ENCODE assay signal across 8 mouse cellular contexts in genomic region chr6:88731211-88731751, GRCm38 (mm10). TPM values are rescaled to one million over a fixed set of nuclear protein-coding genes. Genes with fewer than 3 reads are reported as not detected.
DNase-seq lines count a peak whose midpoint lies in the region; ATAC-seq and TF ChIP-seq lines count a peak whose summit lies in the region.

No protein-coding gene starts in this region.

- no peak overlapping the region; the same call in 1 of the 2 replicates for H3K27ac ChIP-seq in kidney, embryonic 15.5 days
- peak overlapping the region; percentile 11; the same call in 1 of the 2 replicates for H3K27ac ChIP-seq in spleen, adult 2 months (ENCODE audit: insufficient read depth, low read length)
- H3K27ac ChIP-seq in hindbrain, embryonic 12.5 days: no peak overlapping the region
- no peak overlapping the region for H3K27ac ChIP-seq in midbrain, postnatal 0 days (ENCODE audit: low read depth, low read length)

- H3K4me2 ChIP-seq in kidney, embryonic 15.5 days: no peak overlapping the region
- no peak overlapping the region for H3K4me2 ChIP-seq in hindbrain, embryonic 12.5 days (replicated peaks)
- H3K4me2 ChIP-seq in midbrain, postnatal 0 days (ENCODE audit: low read depth, low read length, poor library complexity, severe bottlenecking): no peak overlapping the region

- H3K36me3 ChIP-seq in kidney, embryonic 15.5 days: no peaks in the 10 kb centered on the region
- H3K36me3 ChIP-seq in spleen, adult 2 months (ENCODE audit: control insufficient read depth, insufficient read depth, low read length): no peaks in the 10 kb centered on the region
- no peaks in the 10 kb centered on the region for H3K36me3 ChIP-seq in hindbrain, embryonic 12.5 days
- no peaks in the 10 kb centered on the region for H3K36me3 ChIP-seq in midbrain, postnatal 0 days (ENCODE audit: insufficient read depth, low read length)

- H3K27me3 ChIP-seq in kidney, embryonic 15.5 days: 0 out of 2 replicates have a peak, but pooled peaks cover 3% of the 10 kb centered on the region
- no peaks in the 10 kb centered on the region for H3K27me3 ChIP-seq in spleen, adult 2 months (ENCODE audit: control insufficient read depth, insufficient read depth, low read length)
- peaks cover 8% of the 10 kb centered on the region for H3K27me3 ChIP-seq in hindbrain, embryonic 12.5 days
- no peaks in the 10 kb centered on the region for H3K27me3 ChIP-seq in midbrain, postnatal 0 days (ENCODE audit: insufficient read depth, low read length)

- peak; percentile 65; the same call in 1 of the 2 replicates for ATAC-seq in kidney, embryonic 15.5 days (replicated peaks; ENCODE audit: low FRiP score)
- ATAC-seq in hindbrain, embryonic 12.5 days (ENCODE audit: low FRiP score): no peak
- no peak for ATAC-seq in midbrain, postnatal 0 days (ENCODE audit: low FRiP score)

- peaks cover 45% of the 10 kb centered on the region for H3K4me1 ChIP-seq in kidney, embryonic 15.5 days
- peaks cover 13% of the 10 kb centered on the region; the same call in 1 of the 2 replicates for H3K4me1 ChIP-seq in spleen, adult 2 months (ENCODE audit: control insufficient read depth, insufficient read depth, insufficient read length)
- H3K4me1 ChIP-seq in hindbrain, embryonic 12.5 days: peaks cover 14% of the 10 kb centered on the region; the same call in 1 of the 2 replicates
- peaks cover 8% of the 10 kb centered on the region for H3K4me1 ChIP-seq in midbrain, postnatal 0 days (ENCODE audit: insufficient read depth, low read length)

- no peak for TF ChIP-seq CTCF in spleen, adult 2 months (IDR thresholded peaks at IDR 0.05; ENCODE audit: extremely low read depth, insufficient read depth, insufficient read length, insufficient replicate concordance)
- TF ChIP-seq CTCF in midbrain, postnatal 0 days (IDR thresholded peaks at IDR 0.05): no peak

- no peak for DNase-seq in kidney, postnatal 36 days
- peak; percentile 84 for DNase-seq in c-Kit-positive CD71-positive TER-119-positive erythroid progenitor cells, embryonic 14.5 days (ENCODE audit: low spot score)
- peak; percentile 92 for DNase-seq in liver
- peak in 1 of 2 experiments; percentile 33 for DNase-seq in spleen, adult 2 months (ENCODE audit: low read depth in 1 of 2, low spot score in 2 of 2)
- DNase-seq in midbrain, postnatal 0 days (ENCODE audit: low spot score): no peak
- DNase-seq in adrenal gland, postnatal 10 days: no peak

- H3K4me3 ChIP-seq in kidney, embryonic 15.5 days (replicated peaks): no peak overlapping the region
- no peak overlapping the region for H3K4me3 ChIP-seq in spleen, adult 2 months (ENCODE audit: extremely low read depth, insufficient read depth, insufficient read length)
- H3K4me3 ChIP-seq in hindbrain, embryonic 12.5 days: no peak overlapping the region
- no peak overlapping the region for H3K4me3 ChIP-seq in midbrain, postnatal 0 days (ENCODE audit: low read depth, low read length)

- H3K9ac ChIP-seq in kidney, embryonic 15.5 days: no peak overlapping the region
- no peak overlapping the region for H3K9ac ChIP-seq in hindbrain, embryonic 12.5 days
- no peak overlapping the region for H3K9ac ChIP-seq in midbrain, postnatal 0 days (replicated peaks; ENCODE audit: low read length, poor library complexity, severe bottlenecking)

- WGBS in kidney, embryonic 15.5 days: 87% methylated on average over 11 of the region's 11 CpGs
- 36% methylated on average over 11 of the region's 11 CpGs for WGBS in spleen, adult 2 months
- WGBS in hindbrain, embryonic 12.5 days: 91% methylated on average over 11 of the region's 11 CpGs
- 84% methylated on average over 11 of the region's 11 CpGs for WGBS in midbrain, postnatal 0 days

- no peak for TF ChIP-seq POLR2A in spleen, adult 2 months (IDR thresholded peaks at IDR 0.05; ENCODE audit: low read depth, low read length)

- H3K9me3 ChIP-seq in kidney, embryonic 15.5 days (replicated peaks): no peaks in the 10 kb centered on the region
- no peaks in the 10 kb centered on the region for H3K9me3 ChIP-seq in hindbrain, embryonic 12.5 days (replicated peaks)
- no peaks in the 10 kb centered on the region for H3K9me3 ChIP-seq in midbrain, postnatal 0 days (ENCODE audit: low read length)

RNA-seq across cellular contexts. Expression of gene Mgll, which starts 7.1 kb away (rescaled TPM):
- polyA plus RNA-seq in kidney, embryonic 15.5 days (2015; fragmentation: Nextera tagmentation; extraction: Ambion mirVana): 38.6 and 39.0 TPM in 2 replicates
- polyA plus RNA-seq in spleen, adult 2 months (2012; rRNA removed): 43.1 and 44.9 TPM in 2 replicates
- 6.5 and 9.7 TPM in 2 replicates for polyA plus RNA-seq in hindbrain, embryonic 12.5 days (2016; fragmentation: Nextera tagmentation; extraction: Ambion mirVana)
- 48.7 and 50.6 TPM in 2 replicates for total RNA-seq in midbrain, postnatal 0 days (2014; rRNA removed)
- polyA plus RNA-seq in midbrain, postnatal 0 days (2015; fragmentation: Nextera tagmentation; extraction: Ambion mirVana): 62.3 and 75.3 TPM in 2 replicates
- 100 to 1,000 TPM; 277 to 282 TPM for total RNA-seq in adrenal gland, postnatal 10 days (2021)

Comparison
In these comparisons a context has a peak if more than half of its experiments do, and no peak if none do; other contexts are left out.
1. DNase-seq: peak in c-Kit-positive CD71-positive TER-119-positive erythroid progenitor cells, embryonic 14.5 days (single experiment) and liver (single experiment); none in kidney, postnatal 36 days (0 of 2), midbrain, postnatal 0 days (single experiment) and adrenal gland, postnatal 10 days (single experiment).